ENCODE assay signal across 14 mouse cellular contexts in the genomic region with DNA sequence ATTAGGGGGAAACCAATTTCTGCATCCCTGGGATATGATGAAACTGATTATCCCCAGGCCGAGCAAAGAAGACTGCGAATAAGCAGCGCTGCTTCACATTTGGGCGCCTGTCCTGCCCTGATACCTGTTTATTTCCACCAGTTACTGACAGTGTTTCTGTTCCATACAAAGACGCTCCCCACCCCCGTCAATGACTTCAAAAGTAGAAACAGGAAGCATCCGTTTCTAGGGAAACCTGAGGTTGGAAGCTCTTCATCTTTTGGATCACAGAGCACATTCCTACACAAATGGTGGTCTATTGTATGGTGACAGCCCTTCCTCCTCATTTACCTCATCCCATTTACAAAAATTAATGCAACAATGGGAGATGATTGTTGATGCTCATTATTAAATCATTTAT.
DNase-seq lines count a peak whose midpoint lies in the region; ATAC-seq and TF ChIP-seq lines count a peak whose summit lies in the region.
"Had no signal": no experiment of that assay in that cellular context is flagged by ENCODE, and none has a peak within 500 bp of the region (broad histone marks: within the 10 kb centered on the region; RNA-seq: fewer than 3 reads in every experiment).

No protein-coding gene starts in this region.

- H3K4me3 ChIP-seq in hindbrain, embryonic 15.5 days: no peak overlapping the region
- no peak overlapping the region for H3K4me3 ChIP-seq in hindbrain, embryonic 12.5 days
- H3K4me3 ChIP-seq in forebrain, embryonic 16.5 days (replicated peaks; ENCODE audit: low read length): no peak overlapping the region
- H3K4me3 ChIP-seq in left cerebral cortex, adult 2 months: peak overlapping the region; percentile 26
- H3K4me3 ChIP-seq in heart, embryonic 10.5 days: no peak overlapping the region
- H3K4me3 ChIP-seq: erythroblast, embryonic 14.5 days; myocyte had no signal

- peaks cover 16% of the 10 kb centered on the region for H3K4me1 ChIP-seq in hindbrain, embryonic 15.5 days (replicated peaks)
- peaks cover 6% of the 10 kb centered on the region for H3K4me1 ChIP-seq in hindbrain, embryonic 12.5 days
- H3K4me1 ChIP-seq in forebrain, embryonic 16.5 days (replicated peaks; ENCODE audit: control insufficient read depth, insufficient read depth, low read length): peaks cover 5% of the 10 kb centered on the region
- H3K4me1 ChIP-seq in heart, embryonic 10.5 days: no peaks in the 10 kb centered on the region

- peak overlapping the region; percentile 68 for H3K27ac ChIP-seq in hindbrain, embryonic 15.5 days (replicated peaks)
- no peak overlapping the region for H3K27ac ChIP-seq in hindbrain, embryonic 12.5 days
- peak overlapping the region; percentile 60; the same call in 1 of the 2 replicates for H3K27ac ChIP-seq in forebrain, embryonic 16.5 days (ENCODE audit: low read length)
- H3K27ac ChIP-seq in left cerebral cortex, adult 2 months: peak overlapping the region; percentile 86
- H3K27ac ChIP-seq in heart, embryonic 10.5 days: no peak overlapping the region
- H3K27ac ChIP-seq: liver, embryonic 14.5 days had no signal

- H3K36me3 ChIP-seq in hindbrain, embryonic 15.5 days: no peaks in the 10 kb centered on the region
- H3K36me3 ChIP-seq in hindbrain, embryonic 12.5 days: no peaks in the 10 kb centered on the region
- H3K36me3 ChIP-seq in forebrain, embryonic 16.5 days (ENCODE audit: control insufficient read depth, insufficient read depth): no peaks in the 10 kb centered on the region
- peaks cover 10% of the 10 kb centered on the region; the same call in 1 of the 2 replicates for H3K36me3 ChIP-seq in heart, embryonic 10.5 days

- peak; percentile 43; the same call in 1 of the 2 replicates for ATAC-seq in hindbrain, embryonic 15.5 days (ENCODE audit: low FRiP score, low read depth)
- ATAC-seq in hindbrain, embryonic 12.5 days (ENCODE audit: low FRiP score): no peak
- peak; percentile 61 for ATAC-seq in forebrain, embryonic 16.5 days

- intact Hi-C loops in left cerebral cortex, adult 2 months (cut with DNase I): no loop called here

- H3K9me3 ChIP-seq in hindbrain, embryonic 15.5 days: no peaks in the 10 kb centered on the region
- H3K9me3 ChIP-seq in hindbrain, embryonic 12.5 days (replicated peaks): no peaks in the 10 kb centered on the region
- no peaks in the 10 kb centered on the region for H3K9me3 ChIP-seq in forebrain, embryonic 16.5 days (ENCODE audit: control insufficient read depth, low read length)
- H3K9me3 ChIP-seq in heart, embryonic 10.5 days: no peaks in the 10 kb centered on the region

- no peaks in the 10 kb centered on the region for H3K27me3 ChIP-seq in hindbrain, embryonic 15.5 days
- H3K27me3 ChIP-seq in hindbrain, embryonic 12.5 days: no peaks in the 10 kb centered on the region
- H3K27me3 ChIP-seq in forebrain, embryonic 16.5 days (replicated peaks; ENCODE audit: control insufficient read depth, insufficient read depth, low read length): no peaks in the 10 kb centered on the region
- no peaks in the 10 kb centered on the region for H3K27me3 ChIP-seq in heart, embryonic 10.5 days (ENCODE audit: insufficient read depth, poor library complexity, severe bottlenecking)

- H3K4me2 ChIP-seq in hindbrain, embryonic 15.5 days: no peak overlapping the region
- no peak overlapping the region for H3K4me2 ChIP-seq in hindbrain, embryonic 12.5 days (replicated peaks)
- H3K4me2 ChIP-seq in forebrain, embryonic 16.5 days (ENCODE audit: low read length): 0 out of 2 replicates have a peak overlapping the region, but pooled peaks have one; percentile 14

- 47% methylated on average over 7 of the region's 7 CpGs for WGBS in hindbrain, embryonic 15.5 days
- WGBS in hindbrain, embryonic 12.5 days: 65% methylated on average over 7 of the region's 7 CpGs
- 64% methylated on average over 7 of the region's 7 CpGs for WGBS in forebrain, embryonic 16.5 days
- 81% methylated on average over 7 of the region's 7 CpGs for WGBS in heart, embryonic 10.5 days

- DNase-seq in left cerebral cortex, adult 2 months (ENCODE audit: extremely low spot score in 1 of 2, low spot score in 2 of 2): peak; percentile 21 to 23
- peak; percentile 63 to 70 for DNase-seq in right cerebral cortex, postnatal 10 days (ENCODE audit: low spot score in 2 of 2)
- no peak for DNase-seq in kidney, postnatal 25 days
- DNase-seq in heart, embryonic 10.5 days (ENCODE audit: low spot score): no peak
- DNase-seq: heart, postnatal 10 days; kidney, adult 8-10 months; lung, postnatal 36 days; thymus, postnatal 4 days had no signal

- H3K9ac ChIP-seq in hindbrain, embryonic 15.5 days: no peak overlapping the region
- no peak overlapping the region for H3K9ac ChIP-seq in hindbrain, embryonic 12.5 days
- H3K9ac ChIP-seq in forebrain, embryonic 16.5 days (replicated peaks; ENCODE audit: low read depth, low read length): no peak overlapping the region
- H3K9ac ChIP-seq: liver, embryonic 14.5 days had no signal

- TF ChIP-seq CTCF in left cerebral cortex, adult 2 months (IDR thresholded peaks at IDR 0.05): no peak

Comparison
In these comparisons a context has a peak if more than half of its experiments do, and no peak if none do; other contexts are left out.
1. H3K27ac ChIP-seq: peak in hindbrain, embryonic 15.5 days (single experiment), forebrain, embryonic 16.5 days (single experiment) and left cerebral cortex, adult 2 months (single experiment); none in hindbrain, embryonic 12.5 days (single experiment) and heart, embryonic 10.5 days (single experiment).
2. DNase-seq: peak in left cerebral cortex, adult 2 months (2 of 2) and right cerebral cortex, postnatal 10 days (2 of 2); none in kidney, postnatal 25 days (0 of 2) and heart, embryonic 10.5 days (single experiment).